Mouse (Mus musculus): ENCODE results near the gene Antxr1.

DNA sequence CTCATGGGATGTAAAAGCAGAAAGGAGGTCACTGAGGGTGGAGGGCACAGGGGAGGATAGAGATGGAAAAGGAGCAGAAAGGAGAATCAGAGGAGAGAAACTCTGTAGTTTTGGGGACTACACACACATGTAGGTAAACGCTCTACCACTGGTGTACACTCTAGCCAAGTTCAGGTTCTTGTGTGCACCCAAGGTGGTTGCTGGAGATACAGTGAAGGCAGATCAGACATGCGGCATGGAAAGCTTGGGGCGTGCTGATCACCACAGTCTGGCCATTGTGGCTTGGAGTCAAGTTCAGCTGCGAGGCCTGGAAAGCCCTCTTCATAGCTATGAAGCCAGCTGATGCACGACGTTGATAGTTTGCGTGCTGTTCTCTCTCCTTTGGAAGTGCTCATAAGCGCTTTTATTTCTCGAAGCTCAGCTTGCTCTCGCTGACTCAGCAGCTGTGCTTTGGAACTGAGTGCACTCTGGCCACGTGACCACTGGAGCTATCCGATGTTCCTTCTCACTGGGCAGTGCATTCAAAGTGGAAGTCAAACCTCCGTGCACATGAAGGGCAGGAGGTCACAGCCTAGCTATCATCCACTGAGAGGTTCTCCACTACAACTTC lies 128.1 kb downstream of the Antxr1 start:
- TF ChIP-seq CTCF (IDR thresholded peaks at IDR 0.05; ENCODE audit: low read depth) (no peak), EP300 (optimal IDR thresholded peaks at IDR 0.05) (no peak)

Measured in stomach, postnatal 0 days (tissue).